Mouse (Mus musculus) hindbrain, embryonic 16.5 days (tissue): ENCODE measurements around the gene Col15a1. TPM values are rescaled to one million over a fixed set of nuclear protein-coding genes. Genes with fewer than 3 reads are reported as not detected.

Experiments used
- ATAC-seq: fragments of 200-750 bp; cut with Nextera tagmentation; 2 replicates; pipeline ENCODE4 v1.8.0; 2017; ENCODE audit warnings: moderate TSS enrichment, moderate library complexity
- H3K27ac ChIP-seq: fragments of 300-500 bp; sonication (generic); 2 replicates; pipeline ENCODE4 v1.5.1; 2014; ENCODE audit warnings: low read depth, mild to moderate bottlenecking, control low read depth, low read length, moderate library complexity
- H3K27me3 ChIP-seq: fragments of 300-500 bp; sonication (generic); replicated peaks from 2 replicates; pipeline ENCODE4 v1.6.1; 2014; ENCODE audit warnings: low read length; ENCODE audit not compliant: control insufficient read depth, insufficient read depth
- H3K36me3 ChIP-seq: fragments of 300-500 bp; sonication (generic); 2 replicates; pipeline ENCODE4 v1.6.1; 2014; ENCODE audit warnings: mild to moderate bottlenecking, low read length, moderate library complexity, mixed read lengths; ENCODE audit not compliant: control insufficient read depth, insufficient read depth
- H3K4me1 ChIP-seq: fragments of 300-500 bp; sonication (generic); 2 replicates; pipeline ENCODE4 v1.6.1; 2014; ENCODE audit warnings: low read depth, low read length; ENCODE audit not compliant: control insufficient read depth, insufficient read depth
- H3K4me2 ChIP-seq: fragments of 300-500 bp; sonication (generic); 2 replicates; pipeline ENCODE4 v1.6.1; 2014; ENCODE audit warnings: mild to moderate bottlenecking, low read length, control low read depth, moderate library complexity
- H3K4me3 ChIP-seq: fragments of 300-500 bp; sonication (generic); 2 replicates; pipeline ENCODE4 v1.5.1; 2014; ENCODE audit warnings: mild to moderate bottlenecking, low read length, control low read depth, moderate library complexity
- H3K9ac ChIP-seq: fragments of 300-500 bp; sonication (generic); 2 replicates; pipeline ENCODE4 v1.6.1; 2014; ENCODE audit warnings: low read depth, mild to moderate bottlenecking, control low read depth, low read length, moderate library complexity
- H3K9me3 ChIP-seq: fragments of 300-500 bp; sonication (generic); 2 replicates; pipeline ENCODE4 v1.6.1; 2014; ENCODE audit warnings: mild to moderate bottlenecking, low read length, moderate library complexity; ENCODE audit not compliant: control insufficient read depth
- WGBS: fragments of 180-500 bp; shearing (Covaris S2); extraction: QIAGEN DNeasy Blood & Tissue Kit; methylation state at CpG from one replicate; pipeline ENCODE4 v1.1.7; 2014; 5-methylcytosine and 5-hydroxymethylcytosine counted together
- polyA plus RNA-seq: library from polyadenylated mRNA; unstranded; fragments of >200 nt; fragmentation: Nextera tagmentation; extraction: Ambion mirVana; gene quantifications from 2 replicates; pipeline ENCODE4 v1.2.1, GENCODE M21; 2015

Gene Col15a1
- polyA plus RNA-seq, 1 experiment from 2014 or later, result 3.4 TPM

GRCm38 (mm10) chr4:47286599-47287147 lies 78.7 kb downstream of the Col15a1 start:
- H3K4me2 ChIP-seq, result no peak overlapping the region
- H3K36me3 ChIP-seq, result no peaks in the 10 kb centered on the region
- no peak overlapping the region for H3K9ac ChIP-seq
- no peaks in the 10 kb centered on the region for H3K27me3 ChIP-seq
- H3K9me3 ChIP-seq, result no peaks in the 10 kb centered on the region
- 90% methylated on average over 3 of the region's 3 CpGs for WGBS
- no peak overlapping the region for H3K27ac ChIP-seq
- H3K4me1 ChIP-seq, result no peaks in the 10 kb centered on the region
- no peak for ATAC-seq
- no peak overlapping the region for H3K4me3 ChIP-seq

- no peak for ATAC-seq
- WGBS, result 59% methylated on average over 4 of the region's 4 CpGs
Measured at GRCm38 (mm10) chr4:47287468-47287867, 79.5 kb downstream of the Col15a1 start.

GRCm38 (mm10) chr4:47288306-47288705 lies 80.3 kb downstream of the Col15a1 start:
- Histone ChIP-seq H3K27ac (no peak overlapping the region), H3K36me3 (no peaks in the 10 kb centered on the region), H3K4me2 (no peak overlapping the region), H3K9me3 (no peaks in the 10 kb centered on the region), H3K4me1 (no peaks in the 10 kb centered on the region), H3K27me3 (no peaks in the 10 kb centered on the region), H3K4me3 (no peak overlapping the region), H3K9ac (no peak overlapping the region)
- no peak for ATAC-seq
- 36% methylated on average over 4 of the region's 4 CpGs for WGBS

More at GRCm38 (mm10) chr4:47287468-47287867, 79.5 kb downstream of the Col15a1 start:
- Histone ChIP-seq H3K27ac (no peak overlapping the region), H3K36me3 (no peaks in the 10 kb centered on the region), H3K4me2 (no peak overlapping the region), H3K9ac (no peak overlapping the region), H3K4me3 (no peak overlapping the region), H3K27me3 (no peaks in the 10 kb centered on the region), H3K9me3 (no peaks in the 10 kb centered on the region), H3K4me1 (no peaks in the 10 kb centered on the region)

GRCm38 (mm10) chr4:47289526-47289925 lies 81.6 kb downstream of the Col15a1 start:
- Histone ChIP-seq H3K9me3 (no peaks in the 10 kb centered on the region), H3K9ac (no peak overlapping the region), H3K36me3 (no peaks in the 10 kb centered on the region), H3K27me3 (no peaks in the 10 kb centered on the region), H3K4me2 (no peak overlapping the region), H3K27ac (no peak overlapping the region), H3K4me3 (no peak overlapping the region), H3K4me1 (no peaks in the 10 kb centered on the region; the same call in 1 of the 2 replicates)
- WGBS, result 92% methylated on average over 3 of the region's 3 CpGs
- ATAC-seq, result no peak

DNA sequence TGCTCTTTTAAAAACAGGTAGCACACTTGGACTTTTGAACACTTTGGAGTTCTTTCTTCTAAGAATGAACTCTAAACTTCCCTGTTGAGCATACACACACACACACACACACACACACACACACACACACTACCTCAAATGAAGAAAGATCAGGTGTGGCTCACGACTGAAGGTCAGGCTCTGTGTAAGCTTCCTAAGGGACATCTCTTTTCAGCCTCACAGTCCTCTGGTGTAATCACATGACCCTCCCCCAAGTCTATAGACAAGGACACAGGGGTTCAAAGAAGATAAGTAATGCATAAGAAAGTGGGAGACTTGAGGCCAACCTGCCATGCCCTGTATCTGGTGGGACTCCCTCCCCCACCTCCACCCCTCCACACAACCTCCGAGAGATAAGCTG lies 82.5 kb downstream of the Col15a1 start:
- WGBS, result 84% methylated on average over 2 of the region's 2 CpGs
- Histone ChIP-seq H3K36me3 (no peaks in the 10 kb centered on the region), H3K27me3 (no peaks in the 10 kb centered on the region)

GRCm38 (mm10) chr4:47291013-47291412 lies 83.1 kb downstream of the Col15a1 start:
- no peaks in the 10 kb centered on the region for H3K36me3 ChIP-seq
- no peak overlapping the region for H3K4me3 ChIP-seq
- no peaks in the 10 kb centered on the region for H3K27me3 ChIP-seq
- WGBS, result 47% methylated on average over 1 of the region's 1 CpGs
- H3K27ac ChIP-seq, result no peak overlapping the region
- no peaks in the 10 kb centered on the region; the same call in 1 of the 2 replicates for H3K4me1 ChIP-seq
- no peaks in the 10 kb centered on the region for H3K9me3 ChIP-seq
- ATAC-seq, result peak; percentile 65; the same call in 1 of the 2 replicates
- no peak overlapping the region for H3K9ac ChIP-seq
- no peak overlapping the region for H3K4me2 ChIP-seq

More for the DNA sequence above, 82.5 kb downstream of the Col15a1 start:
- no peaks in the 10 kb centered on the region; the same call in 1 of the 2 replicates for H3K4me1 ChIP-seq
- H3K4me2 ChIP-seq, result no peak overlapping the region
- H3K27ac ChIP-seq, result no peak overlapping the region
- H3K4me3 ChIP-seq, result no peak overlapping the region
- no peak for ATAC-seq
- H3K9ac ChIP-seq, result no peak overlapping the region
- no peaks in the 10 kb centered on the region for H3K9me3 ChIP-seq

GRCm38 (mm10) chr4:47292956-47293355 lies 85.0 kb downstream of the Col15a1 start:
- Histone ChIP-seq H3K27ac (no peak overlapping the region), H3K9ac (no peak overlapping the region), H3K27me3 (no peaks in the 10 kb centered on the region), H3K9me3 (no peaks in the 10 kb centered on the region), H3K4me1 (no peaks in the 10 kb centered on the region; the same call in 1 of the 2 replicates), H3K4me3 (no peak overlapping the region), H3K36me3 (no peaks in the 10 kb centered on the region), H3K4me2 (no peak overlapping the region)
- 51% methylated on average over 4 of the region's 4 CpGs for WGBS
- ATAC-seq, result no peak

GRCm38 (mm10) chr4:47293771-47294543 lies 86.0 kb downstream of the Col15a1 start:
- H3K4me1 ChIP-seq, result no peaks in the 10 kb centered on the region; the same call in 1 of the 2 replicates
- no peak overlapping the region for H3K9ac ChIP-seq
- no peaks in the 10 kb centered on the region for H3K27me3 ChIP-seq
- no peak overlapping the region for H3K4me2 ChIP-seq
- no peak overlapping the region for H3K4me3 ChIP-seq
- 65% methylated on average over 16 of the region's 16 CpGs for WGBS
- H3K9me3 ChIP-seq, result no peaks in the 10 kb centered on the region
- ATAC-seq, result peak; percentile 35; the same call in 1 of the 2 replicates
- H3K27ac ChIP-seq, result no peak overlapping the region
- H3K36me3 ChIP-seq, result no peaks in the 10 kb centered on the region

DNA sequence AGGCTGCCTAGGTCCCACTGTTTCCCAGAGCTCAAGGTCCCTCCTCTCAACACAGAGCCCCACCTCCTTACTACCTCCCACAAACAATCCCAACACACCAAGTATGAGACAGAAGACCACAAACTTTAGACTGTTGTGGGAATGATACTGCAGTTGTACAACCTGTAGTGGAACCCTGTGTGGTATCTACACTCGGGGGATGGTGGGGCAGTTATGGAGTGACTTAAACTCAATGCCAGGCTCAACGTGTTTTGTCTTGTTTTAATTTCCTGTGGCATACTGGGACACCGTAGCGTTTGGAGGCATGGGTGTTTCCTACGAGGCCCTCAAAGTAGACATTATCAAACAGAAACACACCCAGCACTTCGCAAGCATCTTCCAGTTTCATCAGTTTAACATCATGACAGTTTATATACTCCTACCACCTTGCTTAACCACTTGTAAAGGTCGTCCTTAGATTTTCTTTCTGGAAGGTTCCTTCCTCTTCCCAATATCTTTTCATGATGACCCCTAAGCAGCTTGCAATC lies 86.6 kb downstream of the Col15a1 start:
- no peak for ATAC-seq
- Histone ChIP-seq H3K9ac (no peak overlapping the region), H3K27ac (no peak overlapping the region), H3K36me3 (no peaks in the 10 kb centered on the region), H3K4me1 (no peaks in the 10 kb centered on the region; the same call in 1 of the 2 replicates), H3K4me3 (no peak overlapping the region), H3K27me3 (no peaks in the 10 kb centered on the region), H3K9me3 (no peaks in the 10 kb centered on the region; the same call in 1 of the 2 replicates), H3K4me2 (no peak overlapping the region)
- 90% methylated on average over 7 of the region's 7 CpGs for WGBS
